In genomic region chr7:132333078-132333477, GRCm38 (mm10) we compare ENCODE assay signal across 14 mouse cellular contexts.
"Had no signal": no experiment of that assay in that cellular context is flagged by ENCODE, and none has a peak within 500 bp of the region (broad histone marks: within the 10 kb centered on the region; RNA-seq: fewer than 3 reads in every experiment).

No protein-coding gene starts in this region.

- DNase-seq: kidney, adult 18-20 months; kidney, postnatal 14 days; liver, embryonic 13.5 days; lung, adult 18-20 months; midbrain, embryonic 14.5 days; retina, postnatal 1 day; right cerebral cortex, postnatal 4 days; thymus, postnatal 36 days had no signal

- H3K9ac ChIP-seq: kidney, embryonic 15.5 days; limb, embryonic 15.5 days; liver, embryonic 13.5 days; neural tube, embryonic 12.5 days had no signal

- H3K9me3 ChIP-seq: kidney, embryonic 15.5 days; limb, embryonic 15.5 days; liver, embryonic 13.5 days; midbrain, embryonic 10.5 days; neural tube, embryonic 12.5 days had no signal

- H3K27me3 ChIP-seq: kidney, embryonic 15.5 days; limb, embryonic 15.5 days; liver, embryonic 13.5 days; neural tube, embryonic 12.5 days had no signal

- H3K4me3 ChIP-seq: kidney, embryonic 15.5 days; left cerebral cortex, adult 2 months; limb, embryonic 15.5 days; liver, embryonic 13.5 days; midbrain, embryonic 10.5 days; myocyte; neural tube, embryonic 12.5 days had no signal

- H3K27ac ChIP-seq: kidney, embryonic 15.5 days; left cerebral cortex, adult 2 months; limb, embryonic 15.5 days; liver, embryonic 13.5 days; neural tube, embryonic 12.5 days had no signal

- H3K4me2 ChIP-seq: kidney, embryonic 15.5 days; limb, embryonic 15.5 days; liver, embryonic 13.5 days; neural tube, embryonic 12.5 days had no signal

- H3K36me3 ChIP-seq: kidney, embryonic 15.5 days; limb, embryonic 15.5 days; liver, embryonic 13.5 days; midbrain, embryonic 10.5 days; neural tube, embryonic 12.5 days had no signal
